Mouse (Mus musculus): Measurements from ENCODE around the gene Apbb2. TPM values are rescaled to one million over a fixed set of nuclear protein-coding genes. Genes with fewer than 3 reads are reported as not detected.

Apbb2 gene
- polyA plus RNA-seq, 1 experiment from 2014 or later = 37.3 TPM

DNA sequence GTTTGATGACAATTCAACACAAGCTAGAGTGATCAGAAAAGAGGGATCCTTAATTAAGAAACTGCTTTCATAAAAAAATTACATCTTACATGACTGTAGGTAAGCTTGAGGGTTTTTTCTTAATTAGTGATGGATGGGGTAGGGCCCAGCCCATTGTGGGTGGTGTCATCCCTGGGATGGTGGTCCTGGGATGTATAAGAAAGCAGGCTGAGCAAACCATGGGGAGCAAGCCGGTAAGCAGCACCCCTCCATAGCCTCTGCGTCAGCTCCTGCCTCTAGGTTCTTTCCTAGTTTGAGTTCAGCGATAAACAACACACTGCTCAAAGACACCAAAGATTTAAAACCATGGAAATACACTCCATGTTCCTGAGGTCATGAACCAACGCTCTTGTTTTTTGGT is 78.3 kb downstream of the Apbb2 start:
- H3K27ac ChIP-seq = no peak overlapping the region
- H3K9me3 ChIP-seq (replicated peaks) = no peaks in the 10 kb centered on the region
- WGBS = 97% methylated on average over 4 of the region's 4 CpGs
- H3K36me3 ChIP-seq = 0 out of 2 replicates have a peak, but pooled peaks cover 2% of the 10 kb centered on the region
- no peak overlapping the region for H3K4me3 ChIP-seq
- no peak for DNase-seq (ENCODE audit: low spot score)
- H3K4me1 ChIP-seq = peaks cover 40% of the 10 kb centered on the region
- H3K27me3 ChIP-seq (ENCODE audit: low read depth, poor library complexity, severe bottlenecking) = no peaks in the 10 kb centered on the region

DNA sequence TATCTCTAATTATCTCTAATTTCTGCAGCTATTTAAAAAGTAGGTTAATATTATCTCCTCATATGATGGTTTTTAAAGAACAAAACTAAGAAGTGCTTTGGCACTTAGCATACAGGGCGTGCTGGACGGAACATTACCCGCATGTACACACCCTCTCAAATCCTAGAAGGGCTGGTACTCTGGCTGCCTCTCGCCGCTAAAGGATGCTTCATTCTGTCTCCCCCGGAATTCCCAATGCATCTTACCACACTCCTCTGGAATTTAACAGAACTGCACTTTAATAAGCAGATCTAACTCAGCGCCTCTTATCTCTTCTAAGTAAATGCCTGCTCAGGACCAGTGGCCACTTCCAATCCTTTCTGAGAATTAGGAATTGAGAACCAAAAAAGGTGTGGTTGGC is 80.8 kb downstream of the Apbb2 start:
- no peak for DNase-seq (ENCODE audit: low spot score)
- Histone ChIP-seq H3K4me3 (no peak overlapping the region), H3K36me3 (0 out of 2 replicates have a peak, but pooled peaks cover 2% of the 10 kb centered on the region), H3K4me1 (peaks cover 44% of the 10 kb centered on the region), H3K27ac (no peak overlapping the region), H3K27me3 (ENCODE audit: low read depth, poor library complexity, severe bottlenecking) (no peaks in the 10 kb centered on the region), H3K9me3 (replicated peaks) (no peaks in the 10 kb centered on the region)
- 82% methylated on average over 7 of the region's 7 CpGs for WGBS

DNA sequence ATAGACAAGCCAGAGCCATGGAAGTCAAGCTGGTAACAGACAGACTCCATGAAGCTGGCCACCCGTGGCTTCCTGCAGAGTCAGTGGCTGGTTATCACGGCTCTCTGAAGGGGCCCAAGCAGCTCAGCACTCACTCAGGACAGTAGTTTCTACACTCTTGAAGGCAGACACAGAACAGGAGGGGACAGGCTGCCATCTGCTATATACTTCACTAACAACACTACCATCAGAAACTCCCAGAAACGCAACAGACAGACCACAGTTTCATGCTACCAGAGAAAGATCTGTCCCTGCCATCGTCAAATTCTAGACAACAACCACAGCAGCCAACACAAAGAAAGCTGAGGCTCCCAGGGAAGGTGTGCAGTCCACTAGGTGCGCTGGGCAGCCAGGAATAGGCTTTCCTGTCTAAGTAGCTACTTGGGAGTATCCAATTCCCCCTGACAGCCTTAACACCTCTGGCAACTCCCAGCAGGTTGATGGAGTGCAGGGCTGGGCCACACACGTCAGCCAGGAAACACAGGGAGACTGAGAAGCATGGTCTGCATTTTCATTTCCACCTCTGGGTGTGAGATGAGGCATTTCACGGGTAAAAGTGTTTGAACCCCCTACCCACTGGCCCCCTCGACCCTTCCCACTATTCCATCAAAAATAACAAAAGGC is 81.8 kb downstream of the Apbb2 start:
- DNase-seq (ENCODE audit: low spot score) = no peak
- peaks cover 51% of the 10 kb centered on the region for H3K4me1 ChIP-seq

GRCm38 (mm10) chr5:66535566-66536236 is 82.9 kb downstream of the Apbb2 start:
- Histone ChIP-seq H3K36me3 (0 out of 2 replicates have a peak, but pooled peaks cover 2% of the 10 kb centered on the region), H3K27ac (peak overlapping the region; percentile 74), H3K4me1 (peaks cover 63% of the 10 kb centered on the region), H3K4me3 (no peak overlapping the region), H3K9me3 (replicated peaks) (no peaks in the 10 kb centered on the region), H3K27me3 (ENCODE audit: low read depth, poor library complexity, severe bottlenecking) (no peaks in the 10 kb centered on the region)
- 45% methylated on average over 9 of the region's 9 CpGs for WGBS
- DNase-seq (ENCODE audit: low spot score) = no peak

More for the DNA sequence above, 81.8 kb downstream of the Apbb2 start:
- no peaks in the 10 kb centered on the region for H3K9me3 ChIP-seq (replicated peaks)
- 37% methylated on average over 8 of the region's 8 CpGs for WGBS
- H3K27ac ChIP-seq = peak overlapping the region; percentile 71
- no peak overlapping the region for H3K4me3 ChIP-seq
- H3K36me3 ChIP-seq = 0 out of 2 replicates have a peak, but pooled peaks cover 2% of the 10 kb centered on the region
- no peaks in the 10 kb centered on the region for H3K27me3 ChIP-seq (ENCODE audit: low read depth, poor library complexity, severe bottlenecking)

DNA sequence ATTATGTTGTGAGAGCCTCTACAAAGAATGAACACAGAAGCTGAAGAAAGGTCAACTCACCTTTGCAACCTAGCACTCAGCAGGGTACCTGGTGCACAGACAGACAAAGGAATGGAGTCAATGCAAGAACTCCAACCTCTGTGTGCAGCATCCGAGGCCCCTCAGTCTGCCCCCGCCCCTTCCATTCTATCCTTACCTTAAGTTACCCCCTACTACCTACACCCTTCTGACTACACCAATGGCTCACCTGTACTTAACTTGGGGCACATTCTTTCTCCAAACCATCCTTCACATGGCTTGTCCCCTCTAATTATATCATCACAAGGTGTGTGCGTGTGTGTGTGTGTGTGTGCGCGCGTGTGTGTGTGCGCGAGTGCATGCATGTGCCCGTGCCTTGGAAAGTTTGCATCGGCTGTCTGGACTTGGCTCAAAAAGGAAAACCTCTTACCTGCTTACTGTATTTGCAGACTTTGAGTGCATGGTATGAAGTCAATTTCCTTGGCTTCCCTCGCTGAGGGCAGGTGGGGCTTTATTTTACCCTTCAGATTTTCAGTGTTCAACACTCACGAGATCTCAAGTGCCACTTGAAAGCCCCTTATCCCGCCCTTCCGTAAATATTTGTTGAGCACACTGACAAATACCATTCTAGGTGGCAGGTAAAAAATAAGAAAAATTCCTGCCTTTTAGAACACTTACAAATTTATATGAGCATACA is 84.7 kb downstream of the Apbb2 start:
- 94% methylated on average over 14 of the region's 14 CpGs for WGBS

DNA sequence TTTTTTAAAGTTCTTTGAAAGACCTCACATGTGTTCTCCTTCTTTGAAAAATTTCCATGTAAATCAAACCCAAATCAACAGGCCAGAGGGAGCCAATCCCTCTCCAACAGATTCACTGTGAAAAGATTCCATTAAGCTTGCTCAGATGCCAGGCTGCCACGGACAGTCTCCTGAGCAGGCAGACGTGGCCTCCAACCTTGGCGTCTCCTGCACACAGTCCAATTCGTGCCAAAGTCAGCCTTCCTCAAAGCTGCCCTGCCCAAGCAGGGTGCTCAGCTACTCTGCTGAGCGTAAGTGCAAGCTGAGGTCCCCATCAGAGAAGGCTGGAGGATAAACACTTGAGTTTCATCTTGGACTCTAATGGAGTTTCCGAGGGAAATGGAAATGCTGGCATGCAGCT is 85.8 kb downstream of the Apbb2 start:
- Histone ChIP-seq H3K9me3 (replicated peaks) (no peaks in the 10 kb centered on the region), H3K36me3 (no peaks in the 10 kb centered on the region), H3K4me3 (no peak overlapping the region), H3K27ac (peak overlapping the region; percentile 6; the same call in 1 of the 2 replicates), H3K27me3 (ENCODE audit: low read depth, poor library complexity, severe bottlenecking) (no peaks in the 10 kb centered on the region), H3K4me1 (peaks cover 89% of the 10 kb centered on the region)
- no peak for DNase-seq (ENCODE audit: low spot score)
- whole genome bisulfite sequencing = 89% methylated on average over 6 of the region's 6 CpGs

More for the DNA sequence above, 84.7 kb downstream of the Apbb2 start:
- no peaks in the 10 kb centered on the region for H3K9me3 ChIP-seq (replicated peaks)
- no peak overlapping the region for H3K27ac ChIP-seq
- H3K4me1 ChIP-seq = peaks cover 80% of the 10 kb centered on the region
- no peaks in the 10 kb centered on the region for H3K27me3 ChIP-seq (ENCODE audit: low read depth, poor library complexity, severe bottlenecking)
- H3K4me3 ChIP-seq = no peak overlapping the region
- no peak for DNase-seq (ENCODE audit: low spot score)
- H3K36me3 ChIP-seq = no peaks in the 10 kb centered on the region

GRCm38 (mm10) chr5:66530361-66530760 is 88.2 kb downstream of the Apbb2 start:
- H3K27me3 ChIP-seq (ENCODE audit: low read depth, poor library complexity, severe bottlenecking) = no peaks in the 10 kb centered on the region
- H3K9me3 ChIP-seq (replicated peaks) = no peaks in the 10 kb centered on the region
- 87% methylated on average over 4 of the region's 4 CpGs for WGBS
- H3K27ac ChIP-seq = peak overlapping the region; percentile 72
- H3K4me3 ChIP-seq = no peak overlapping the region
- no peak for DNase-seq (ENCODE audit: low spot score)
- H3K4me1 ChIP-seq = peaks cover 89% of the 10 kb centered on the region
- no peaks in the 10 kb centered on the region for H3K36me3 ChIP-seq

GRCm38 (mm10) chr5:66529631-66530030 is 89.0 kb downstream of the Apbb2 start:
- Histone ChIP-seq H3K36me3 (no peaks in the 10 kb centered on the region), H3K4me3 (no peak overlapping the region), H3K9me3 (replicated peaks) (no peaks in the 10 kb centered on the region), H3K27me3 (ENCODE audit: low read depth, poor library complexity, severe bottlenecking) (no peaks in the 10 kb centered on the region), H3K27ac (peak overlapping the region; percentile 72; the same call in 1 of the 2 replicates), H3K4me1 (peaks cover 86% of the 10 kb centered on the region)
- WGBS = 84% methylated on average over 7 of the region's 7 CpGs
- DNase-seq (ENCODE audit: low spot score) = no peak

GRCm38 (mm10) chr5:66528567-66528966 is 90.0 kb downstream of the Apbb2 start:
- H3K4me1 ChIP-seq = peaks cover 87% of the 10 kb centered on the region
- no peak overlapping the region for H3K4me3 ChIP-seq
- H3K27ac ChIP-seq = peak overlapping the region; percentile 88
- no peaks in the 10 kb centered on the region for H3K9me3 ChIP-seq (replicated peaks)
- peak; percentile 59 for DNase-seq (ENCODE audit: low spot score)
- 16% methylated on average over 7 of the region's 7 CpGs for WGBS
- no peaks in the 10 kb centered on the region for H3K36me3 ChIP-seq
- no peaks in the 10 kb centered on the region for H3K27me3 ChIP-seq (ENCODE audit: low read depth, poor library complexity, severe bottlenecking)

DNA sequence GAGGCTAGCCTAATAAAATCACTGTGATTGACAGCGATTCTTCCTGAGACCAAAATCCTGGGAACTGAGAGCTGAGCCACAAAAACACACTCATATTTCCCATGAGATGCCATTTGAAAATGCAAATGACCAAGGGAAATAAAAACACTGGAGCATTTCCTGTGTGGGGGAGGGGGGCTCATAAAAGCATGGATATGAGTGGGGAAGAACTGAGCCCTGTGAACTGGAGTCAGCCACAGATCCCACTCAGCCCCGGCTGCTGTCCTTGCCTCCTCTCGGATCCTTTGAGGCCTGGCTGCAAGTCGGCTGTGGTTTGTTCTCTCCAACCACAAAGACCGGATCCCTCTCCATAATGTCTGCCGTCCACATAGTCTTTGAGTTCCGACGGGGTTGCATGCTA is 91.5 kb downstream of the Apbb2 start:
- Histone ChIP-seq H3K4me3 (0 out of 2 replicates have a peak overlapping the region, but pooled peaks have one; percentile 2), H3K27me3 (ENCODE audit: low read depth, poor library complexity, severe bottlenecking) (no peaks in the 10 kb centered on the region), H3K36me3 (no peaks in the 10 kb centered on the region), H3K4me1 (peaks cover 75% of the 10 kb centered on the region), H3K9me3 (replicated peaks) (no peaks in the 10 kb centered on the region), H3K27ac (peak overlapping the region; percentile 88)
- WGBS = 70% methylated on average over 8 of the region's 8 CpGs
- no peak for DNase-seq (ENCODE audit: low spot score)

DNA sequence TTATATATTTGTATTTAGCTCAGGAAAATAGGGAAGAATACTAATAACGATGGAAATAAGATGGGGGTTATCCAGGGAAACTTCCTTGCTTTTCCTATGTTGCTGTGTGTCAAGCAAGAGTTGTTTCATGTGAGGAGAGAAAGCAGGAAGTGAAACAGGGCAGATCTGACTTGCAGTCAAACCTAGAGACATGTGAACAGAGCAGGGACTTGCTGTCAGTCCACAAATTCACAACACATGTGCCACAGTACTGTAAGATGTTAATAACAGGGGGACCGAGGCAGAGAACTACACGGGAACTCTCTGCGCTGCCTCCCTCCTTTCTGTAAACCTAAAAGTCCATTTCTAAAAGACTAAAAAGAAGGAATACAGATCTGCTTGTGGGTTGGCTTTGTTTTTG is 93.6 kb downstream of the Apbb2 start:
- Histone ChIP-seq H3K9me3 (replicated peaks) (no peaks in the 10 kb centered on the region), H3K4me1 (peaks cover 58% of the 10 kb centered on the region), H3K27ac (peak overlapping the region; percentile 64; the same call in 1 of the 2 replicates), H3K4me3 (no peak overlapping the region), H3K36me3 (no peaks in the 10 kb centered on the region), H3K27me3 (ENCODE audit: low read depth, poor library complexity, severe bottlenecking) (no peaks in the 10 kb centered on the region)
- 70% methylated on average over 4 of the region's 4 CpGs for WGBS
- no peak for DNase-seq (ENCODE audit: low spot score)

- DNase-seq (ENCODE audit: low spot score) = no peak
- Histone ChIP-seq H3K36me3 (no peaks in the 10 kb centered on the region), H3K27me3 (ENCODE audit: low read depth, poor library complexity, severe bottlenecking) (no peaks in the 10 kb centered on the region), H3K4me3 (no peak overlapping the region), H3K9me3 (replicated peaks) (no peaks in the 10 kb centered on the region), H3K4me1 (peaks cover 51% of the 10 kb centered on the region), H3K27ac (peak overlapping the region; percentile 31; the same call in 1 of the 2 replicates)
- 81% methylated on average over 16 of the region's 16 CpGs for WGBS
Observed at GRCm38 (mm10) chr5:66523681-66524503, 94.7 kb downstream of the Apbb2 start.
